Comparison of ENCODE assay signal across 18 mouse cellular contexts in the genomic region with DNA sequence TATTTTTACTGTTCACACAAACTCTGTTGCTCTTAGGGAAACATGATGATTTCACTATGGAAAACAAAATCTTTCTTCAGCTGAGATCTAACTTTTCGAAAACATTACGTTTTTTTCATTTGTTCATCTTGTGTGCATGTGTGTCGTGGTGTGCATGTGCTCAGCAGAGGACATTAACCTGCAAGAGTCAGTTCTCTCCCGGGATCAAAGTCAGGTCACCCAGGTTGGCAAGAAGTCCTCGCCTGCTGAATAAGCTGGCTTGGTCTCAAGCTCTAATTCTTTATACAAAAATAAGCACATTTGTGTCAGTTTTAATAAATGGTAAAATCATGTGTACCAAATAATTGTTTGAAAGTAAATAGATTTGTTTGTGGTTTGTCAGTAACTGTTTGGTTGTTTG.
DNase-seq lines count a peak whose midpoint lies in the region; TF ChIP-seq lines count a peak whose summit lies in the region.
"Had no signal": no experiment of that assay in that cellular context is flagged by ENCODE, and none has a peak within 500 bp of the region (broad histone marks: within the 10 kb centered on the region; RNA-seq: fewer than 3 reads in every experiment).

No protein-coding gene starts in this region.

- intact Hi-C loops in gastrocnemius, adult 2 months (cut with DNase I) = loop anchor here (5.0 kb wide), 1 partner anchor 78 kb away; no protein-coding TSS in a partner anchor
- intact Hi-C loops in left cerebral cortex, postnatal 4 days (cut with DNase I) = no loop called here

- DNase-seq in gastrocnemius, adult 2 months = no peak
- DNase-seq in gastrocnemius, postnatal 4 days (ENCODE audit: low spot score in 2 of 2) = no peak
- DNase-seq in layer of hippocampus, adult 2 months (ENCODE audit: low spot score in 2 of 2) = no peak
- DNase-seq in layer of hippocampus, adult 18-20 months (ENCODE audit: low spot score in 2 of 2) = no peak
- DNase-seq in brain, adult 2 months (ENCODE audit: low read depth, low spot score) = peak; percentile 27
- peak; percentile 7 for DNase-seq in limb, embryonic 10.5 days (ENCODE audit: low spot score)
- DNase-seq in spleen, postnatal 4 days (ENCODE audit: low spot score in 2 of 2) = no peak
- DNase-seq in left cerebral cortex, postnatal 4 days = no peak
- DNase-seq: adrenal gland, adult 8-10 months; adrenal gland, postnatal 25 days; cerebellum, adult 18-20 months; gastrocnemius, postnatal 14 days; heart, adult 18-20 months; heart, postnatal 36 days had no signal

- H3K27ac ChIP-seq in gastrocnemius, adult 2 months = peak overlapping the region; percentile 98
- H3K27ac ChIP-seq in layer of hippocampus, adult 2 months = peak overlapping the region; percentile 86
- H3K27ac ChIP-seq in limb, embryonic 10.5 days = no peak overlapping the region
- H3K27ac ChIP-seq: forebrain, embryonic 10.5 days; forebrain, embryonic 13.5 days; hindbrain, embryonic 14.5 days; hindbrain, postnatal 0 days had no signal

- H3K36me3 ChIP-seq in limb, embryonic 10.5 days = no peaks in the 10 kb centered on the region

- no peaks in the 10 kb centered on the region for H3K27me3 ChIP-seq in limb, embryonic 10.5 days (ENCODE audit: low read depth, poor library complexity, severe bottlenecking)
- H3K27me3 ChIP-seq: forebrain, embryonic 13.5 days had no signal

- no peak overlapping the region for H3K4me3 ChIP-seq in gastrocnemius, adult 2 months
- H3K4me3 ChIP-seq in layer of hippocampus, adult 2 months = no peak overlapping the region
- no peak overlapping the region for H3K4me3 ChIP-seq in limb, embryonic 10.5 days
- H3K4me3 ChIP-seq: forebrain, embryonic 10.5 days; forebrain, embryonic 13.5 days had no signal

- H3K4me1 ChIP-seq in limb, embryonic 10.5 days = no peaks in the 10 kb centered on the region
- H3K4me1 ChIP-seq: forebrain, embryonic 10.5 days; forebrain, embryonic 13.5 days had no signal

- TF ChIP-seq CTCF in gastrocnemius, adult 2 months (IDR thresholded peaks at IDR 0.05) = no peak
- no peak for TF ChIP-seq CTCF in layer of hippocampus, adult 2 months (conservative IDR thresholded peaks at IDR 0.05)

- WGBS in limb, embryonic 10.5 days = 86% methylated on average over 5 of the region's 5 CpGs

- H3K9me3 ChIP-seq in limb, embryonic 10.5 days (replicated peaks) = peaks cover 4% of the 10 kb centered on the region; the same call in 1 of the 2 replicates
- H3K9me3 ChIP-seq: forebrain, embryonic 13.5 days had no signal

Comparison
In these comparisons a context has a peak if more than half of its experiments do, and no peak if none do; other contexts are left out.
1. DNase-seq: peak in brain, adult 2 months (single experiment) and limb, embryonic 10.5 days (single experiment); none in gastrocnemius, adult 2 months (single experiment), gastrocnemius, postnatal 4 days (0 of 2), layer of hippocampus, adult 2 months (0 of 2), layer of hippocampus, adult 18-20 months (0 of 2), spleen, postnatal 4 days (0 of 2) and left cerebral cortex, postnatal 4 days (single experiment).